Mouse (Mus musculus) cerebellum, adult 8-10 months (tissue): ENCODE measurements at regions not wholly inside any gene's neighbourhood (a gene's known extent, or its start where the extent isn't known, plus 50 kb on each side); places are given as distances from the start of the nearest gene placed in this dataset.

ENCODE experiments used
- DNase-seq: peaks from one replicate; pipeline ENCODE4 v3.0.0; 2022

- no peak for DNase-seq
Observed at GRCm38 (mm10) chr10:91734691-91735090, 553.6 kb upstream of the Tmpo start.

GRCm38 (mm10) chr10:91732007-91732589, 551.0 kb upstream of the Tmpo start:
- DNase-seq, result no peak

GRCm38 (mm10) chr10:91730062-91730461, 548.9 kb upstream of the Tmpo start:
- no peak for DNase-seq

DNA sequence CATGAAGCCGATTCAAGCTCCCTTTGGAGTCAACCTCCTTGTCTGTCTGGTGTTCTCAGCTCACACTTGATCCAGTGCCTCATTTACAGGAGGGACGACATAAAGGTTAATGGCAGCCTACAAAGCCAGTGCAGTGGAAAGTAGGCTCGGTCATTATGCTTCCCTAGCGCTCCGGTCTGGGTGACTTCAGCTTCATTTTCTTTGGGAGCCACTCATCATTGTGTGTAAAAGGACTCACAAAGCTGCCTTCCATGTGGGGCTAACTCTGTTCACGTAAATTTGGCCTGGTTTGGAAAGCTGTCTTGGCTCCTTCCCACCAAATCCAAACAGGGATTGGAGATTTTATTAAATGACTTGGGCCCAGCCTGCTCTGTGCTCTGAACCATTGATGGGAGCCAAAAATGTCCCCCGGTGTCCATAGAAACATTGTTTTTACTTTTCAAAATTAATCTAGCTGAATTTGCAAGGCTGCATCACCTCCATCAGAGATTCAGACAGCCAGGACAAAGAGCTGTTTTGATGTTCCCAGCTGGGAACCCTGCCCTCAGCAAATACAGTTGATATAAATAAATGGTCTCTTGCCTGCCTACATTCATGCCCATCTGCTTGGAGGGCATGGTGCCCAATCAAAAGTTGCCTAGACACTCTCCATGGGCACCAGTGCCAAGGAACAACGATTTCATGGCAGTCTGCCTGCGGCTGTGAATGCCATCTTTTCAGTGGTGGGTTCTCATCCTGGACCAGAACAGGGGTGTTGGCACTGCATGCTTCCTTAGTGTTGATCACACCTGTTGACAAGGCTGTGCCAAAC, 538.7 kb upstream of the Tmpo start:
- DNase-seq, result peak; percentile 62

DNA sequence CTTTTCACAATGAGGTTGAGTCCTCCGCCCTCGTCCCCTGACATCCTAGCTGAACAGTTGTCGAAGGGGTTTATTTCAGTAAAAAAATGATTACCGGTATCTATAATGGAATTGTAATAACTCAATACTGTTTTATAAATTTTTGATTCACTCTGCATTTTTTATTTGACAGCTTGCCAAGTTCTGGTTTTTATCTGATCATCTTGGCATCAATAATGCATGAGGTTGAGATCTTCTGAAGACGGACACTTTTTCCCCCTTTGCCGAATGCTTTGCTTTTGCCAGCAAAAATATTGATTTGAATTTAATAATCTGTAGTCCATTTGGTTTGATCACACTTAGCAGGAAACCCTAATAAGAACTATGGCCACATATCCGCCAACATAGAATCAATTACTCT, 535.5 kb upstream of the Tmpo start:
- DNase-seq, result no peak

DNA sequence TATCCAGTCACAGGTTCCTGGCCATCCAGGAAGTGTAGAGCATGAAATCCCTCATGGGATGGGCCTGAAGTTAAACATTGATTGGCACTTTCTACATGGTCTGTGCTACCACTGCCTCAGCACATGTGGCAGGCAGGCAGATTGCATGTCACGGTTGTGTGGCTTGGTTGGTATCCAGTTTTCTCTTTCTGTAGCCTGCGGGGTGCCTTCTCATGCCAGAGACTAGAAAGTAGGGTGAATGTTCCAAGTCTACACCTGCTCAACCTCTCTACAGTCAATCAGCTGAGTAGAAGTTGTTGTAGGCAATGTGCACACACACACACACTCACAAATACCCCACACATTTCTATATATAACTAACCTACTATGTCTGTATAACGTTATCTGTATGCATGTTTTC, 533.5 kb upstream of the Tmpo start:
- no peak for DNase-seq

GRCm38 (mm10) chr10:91713529-91713928, 532.4 kb upstream of the Tmpo start:
- DNase-seq, result no peak

DNA sequence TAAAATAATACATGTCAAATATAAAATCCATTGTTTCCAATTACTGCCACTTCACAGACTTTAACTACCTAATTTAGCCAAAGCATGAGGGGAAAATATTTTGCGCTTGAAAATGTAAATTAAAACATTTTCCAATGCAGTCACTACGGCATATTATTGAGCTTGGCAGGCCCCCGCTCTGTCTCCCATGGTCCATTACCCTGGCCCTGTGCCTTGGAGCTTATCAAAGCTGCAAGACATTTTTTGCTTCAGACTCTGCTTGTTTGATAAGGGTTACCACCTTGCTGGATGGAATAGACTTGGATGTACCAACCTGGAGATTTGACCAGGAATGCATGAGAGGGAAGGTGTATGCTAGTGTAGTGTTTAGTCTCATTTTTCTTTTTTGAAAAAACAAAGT, 525.7 kb upstream of the Tmpo start:
- DNase-seq, result no peak

DNA sequence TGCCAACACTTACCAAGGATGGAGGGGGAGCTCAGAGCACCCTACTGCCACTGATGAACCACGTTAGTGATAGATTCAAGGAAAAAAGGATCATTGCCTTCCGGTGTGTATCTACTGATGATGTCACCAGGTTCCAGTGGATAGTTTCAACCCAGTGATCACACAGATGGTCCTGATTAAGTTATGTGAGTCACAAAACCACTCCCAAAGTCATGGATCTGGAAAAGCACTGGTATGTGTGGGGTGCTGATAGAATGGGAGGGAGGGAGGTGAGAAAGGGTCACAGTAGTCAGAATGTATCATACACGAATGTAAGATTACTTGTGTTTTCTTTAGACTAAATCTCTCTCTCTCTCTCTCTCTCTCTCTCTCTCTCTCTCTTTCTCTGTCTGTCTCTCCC, 523.6 kb upstream of the Tmpo start:
- no peak for DNase-seq

GRCm38 (mm10) chr10:91701822-91702221, 520.7 kb upstream of the Tmpo start:
- DNase-seq, result no peak

DNA sequence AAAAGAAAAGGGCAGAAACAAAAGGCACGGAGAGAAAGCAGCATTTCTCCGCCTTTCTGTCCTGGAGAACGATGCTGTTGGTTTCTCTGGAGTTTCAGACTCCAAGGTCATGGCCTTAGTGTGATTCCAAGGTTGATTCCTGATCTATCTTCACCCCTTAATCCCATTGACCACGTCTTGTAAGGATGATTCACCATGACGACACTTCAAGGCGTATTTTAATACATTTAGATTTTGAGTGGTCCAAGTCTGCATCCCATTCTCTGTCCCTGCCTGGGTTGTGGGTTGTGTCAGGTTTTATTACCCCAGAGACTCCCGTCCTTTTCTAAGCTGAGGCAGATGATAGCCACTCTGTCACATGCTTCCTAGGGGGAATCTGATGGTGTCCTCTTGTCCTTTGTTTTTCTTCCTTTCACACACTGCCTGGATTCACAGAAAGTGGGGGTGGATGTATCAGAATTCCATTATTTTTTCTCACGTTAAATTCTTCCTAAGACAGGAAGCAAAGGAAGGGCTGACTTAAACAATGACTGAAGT, 505.0 kb upstream of the Tmpo start:
- DNase-seq, result no peak

- no peak for DNase-seq
Observed at GRCm38 (mm10) chr10:91685164-91686027, 504.3 kb upstream of the Tmpo start.

- no peak for DNase-seq
Observed at GRCm38 (mm10) chr10:91679641-91680040, 498.5 kb upstream of the Tmpo start.

- no peak for DNase-seq
Observed at GRCm38 (mm10) chr10:91637911-91638310, 456.8 kb upstream of the Tmpo start.

DNA sequence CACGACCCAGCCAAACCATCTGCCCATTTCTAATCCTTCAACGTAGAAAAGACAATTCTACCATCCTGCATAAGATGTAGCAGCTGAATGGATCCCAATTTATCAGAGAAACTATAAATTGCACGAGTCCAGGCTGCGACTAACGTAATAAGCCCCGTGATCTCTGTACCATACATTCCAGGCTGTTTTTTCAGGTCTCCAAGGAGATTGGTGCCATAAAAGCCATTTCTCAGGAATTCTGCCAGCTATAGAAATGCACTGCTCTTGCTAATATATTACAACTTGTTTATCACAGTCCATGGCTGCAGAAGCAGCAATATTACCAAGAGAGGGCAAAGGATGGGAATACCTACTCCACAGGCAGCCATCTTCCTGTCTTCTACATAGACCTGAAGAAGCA, 447.6 kb upstream of the Tmpo start:
- DNase-seq, result no peak

DNA sequence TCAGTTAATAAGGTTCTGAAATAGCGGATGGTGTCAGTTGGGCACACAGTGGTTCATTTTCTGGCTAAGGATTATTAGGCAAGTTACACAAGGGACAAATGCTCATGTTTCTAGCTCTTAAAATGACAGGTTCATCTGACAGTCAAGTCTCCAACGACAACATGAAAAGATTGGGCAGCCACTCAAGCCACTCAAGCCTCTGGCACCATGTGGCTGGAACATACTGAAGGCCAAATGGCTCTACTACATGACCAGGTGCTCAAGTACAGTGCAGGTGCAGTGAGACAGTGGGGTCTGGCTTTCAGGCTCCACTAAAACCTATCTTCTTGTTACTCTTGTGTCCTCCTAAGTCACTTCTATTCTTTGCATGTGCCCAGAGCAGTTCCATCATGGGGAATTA, 441.2 kb upstream of the Tmpo start:
- DNase-seq, result no peak

DNA sequence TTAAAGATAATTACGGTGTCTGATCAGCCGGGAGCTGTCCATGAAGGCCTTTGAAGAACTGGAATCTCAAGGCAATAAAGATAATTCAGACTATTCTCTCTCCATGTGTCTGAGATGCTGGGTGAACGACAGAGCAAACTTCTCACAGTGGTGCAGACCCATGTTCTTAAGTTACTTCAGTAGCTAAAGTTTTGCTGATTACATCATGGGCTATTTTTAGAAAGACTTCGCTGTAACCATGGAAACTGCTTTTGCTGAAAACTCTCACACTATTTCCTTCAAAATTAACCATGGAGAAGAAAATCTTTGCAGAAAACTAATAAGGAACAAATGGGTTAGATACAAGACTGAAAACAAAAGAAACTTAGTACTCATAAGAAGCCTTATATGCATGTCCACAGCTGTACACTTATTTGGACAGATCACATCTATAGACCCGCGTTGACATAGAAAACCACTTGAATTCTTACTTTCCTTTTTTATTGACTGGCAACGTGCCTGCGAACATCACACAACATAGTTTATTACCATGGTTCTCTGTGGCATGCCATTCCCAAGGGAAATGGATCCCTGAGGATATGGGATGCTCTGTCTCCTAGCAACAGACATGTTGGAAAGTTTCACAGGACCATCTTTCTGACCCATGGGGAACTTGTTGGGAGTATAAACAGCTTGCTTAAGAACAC, 432.8 kb upstream of the Tmpo start:
- DNase-seq, result no peak

DNA sequence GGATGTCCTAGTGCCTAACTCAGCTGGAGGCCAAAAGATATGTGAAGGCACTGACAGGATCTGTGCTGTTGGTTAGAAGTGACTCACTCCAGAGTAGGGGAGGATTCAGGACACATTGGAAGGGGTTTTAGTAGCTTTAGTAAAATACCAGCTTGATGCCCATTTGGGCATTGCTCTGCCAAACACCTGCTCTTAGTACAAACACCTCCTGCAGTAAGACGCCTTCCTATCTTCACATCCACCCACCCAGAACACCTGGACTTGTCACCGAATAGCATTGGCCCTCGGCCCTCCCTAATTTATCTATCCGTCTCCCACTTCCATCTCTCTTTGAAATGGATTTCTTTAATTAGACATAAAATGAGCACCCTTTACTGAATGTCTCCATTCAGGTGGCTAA, 430.9 kb upstream of the Tmpo start:
- no peak for DNase-seq

DNA sequence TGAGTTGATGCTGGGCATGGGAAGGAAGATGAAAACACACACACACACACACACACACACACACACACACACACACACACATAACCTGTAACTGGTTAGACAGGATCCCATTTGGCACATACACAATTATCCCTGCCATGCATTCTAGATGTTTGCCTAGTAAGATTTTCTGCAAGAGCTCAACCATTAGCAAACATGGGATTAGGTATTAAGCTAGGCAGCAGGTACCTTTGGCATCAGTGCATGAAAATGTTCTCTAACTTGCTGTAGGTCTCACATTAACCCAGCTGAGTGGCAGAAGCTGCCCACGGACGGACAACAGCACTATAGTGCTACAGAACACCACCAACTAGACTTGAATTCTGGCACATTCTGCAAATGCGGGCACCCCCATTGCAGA, 413.8 kb upstream of the Tmpo start:
- no peak for DNase-seq

- DNase-seq, result no peak
Observed at GRCm38 (mm10) chr10:91593378-91593777, 412.3 kb upstream of the Tmpo start.

DNA sequence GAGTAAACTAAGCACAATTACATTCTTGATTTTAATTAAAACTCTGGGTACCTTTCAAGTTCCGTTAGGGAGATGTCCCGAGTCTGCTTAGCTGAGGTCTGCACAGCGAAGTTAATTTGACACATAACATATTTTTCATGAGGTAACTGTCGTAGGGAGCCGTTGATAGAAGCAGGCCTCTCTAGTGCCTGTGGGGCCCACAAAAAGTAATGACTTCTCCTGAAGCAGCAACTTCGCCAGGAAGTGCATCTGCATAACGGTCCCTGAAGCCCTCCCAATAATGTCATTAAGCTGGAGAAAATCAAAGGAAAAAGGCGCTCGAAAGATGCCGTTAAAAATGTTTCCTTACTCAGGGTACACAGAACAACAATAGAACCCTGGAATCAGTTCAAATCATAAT, 410.7 kb upstream of the Tmpo start:
- no peak for DNase-seq

- peak; percentile 3 for DNase-seq
Observed at GRCm38 (mm10) chr10:91591398-91591811, 410.3 kb upstream of the Tmpo start.

DNA sequence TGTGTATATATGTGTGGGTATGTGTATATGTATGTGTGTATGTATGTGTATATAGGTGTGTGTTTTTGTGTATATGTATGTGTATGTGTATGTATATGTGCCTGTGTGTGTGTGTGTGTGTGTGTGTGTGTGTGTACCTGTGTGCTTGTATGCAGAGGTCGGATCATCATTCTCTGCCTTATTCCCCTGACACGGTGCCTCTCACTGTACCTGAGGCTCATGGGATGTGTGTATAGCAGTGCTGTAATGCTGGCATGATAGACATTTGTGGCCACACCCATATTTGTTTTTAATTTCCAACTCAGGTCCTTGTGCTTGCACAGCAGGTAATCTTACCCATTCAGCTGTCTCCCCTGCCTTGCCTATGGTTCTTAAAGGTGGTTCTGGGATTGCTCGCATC, 402.1 kb upstream of the Tmpo start:
- no peak for DNase-seq
